Mouse (Mus musculus) cerebellum, adult 9-11 months (tissue): Measurements from ENCODE around the gene Prex1.
A peak's percentile ranks its signal among the peaks of the same experiment; 100 is the strongest.

Experiments used
- DNase-seq: peaks from one replicate; pipeline ENCODE4 v3.0.0; 2022

The Prex1 gene

DNA sequence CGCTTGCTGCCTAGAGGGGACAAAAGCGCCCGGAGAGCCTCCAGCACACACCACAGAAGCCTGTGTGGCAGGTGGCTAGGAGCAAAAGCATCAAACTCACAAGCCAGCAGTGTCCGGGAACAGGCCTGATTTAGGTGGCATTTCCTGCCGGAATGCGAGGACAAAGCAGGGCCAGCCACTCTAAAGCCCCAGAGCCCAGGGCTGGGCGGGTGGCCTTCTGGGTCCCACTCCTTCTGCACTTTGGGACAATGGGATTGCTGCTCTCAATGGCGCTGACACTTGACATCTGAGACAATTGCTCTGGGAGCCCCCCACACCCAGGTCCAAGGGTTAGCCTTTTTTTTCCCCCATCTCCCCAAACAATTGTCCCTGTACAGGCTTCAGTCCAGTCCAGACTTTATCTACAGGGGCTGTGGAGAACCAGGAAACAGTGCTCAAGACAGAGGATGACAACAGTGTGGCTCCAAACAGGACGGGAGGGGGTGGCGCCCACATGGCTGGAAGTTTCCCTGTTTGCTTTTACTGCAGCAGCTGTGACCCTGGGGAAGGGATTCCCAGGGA is 56.1 kb downstream of the Prex1 start:
- DNase-seq = no peak

DNA sequence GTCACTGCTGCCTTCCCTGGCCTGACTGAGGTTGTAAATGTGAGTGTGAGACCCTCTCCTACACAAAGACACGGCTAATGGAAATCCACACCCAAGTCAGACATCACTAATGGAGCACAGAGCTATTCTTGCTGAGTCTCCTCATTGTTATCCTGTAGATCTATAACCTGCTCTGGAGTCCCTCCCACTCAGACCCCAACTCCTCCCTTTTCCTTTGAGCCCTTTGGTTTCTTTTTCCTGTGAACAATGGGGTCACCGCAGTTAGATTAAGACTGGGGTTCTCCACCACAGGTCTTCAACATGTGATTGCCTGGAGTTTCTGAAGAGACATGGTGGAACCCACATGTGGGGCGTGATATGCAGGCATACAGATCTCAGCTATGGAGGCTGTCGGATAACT is 57.0 kb downstream of the Prex1 start:
- no peak for DNase-seq

DNA sequence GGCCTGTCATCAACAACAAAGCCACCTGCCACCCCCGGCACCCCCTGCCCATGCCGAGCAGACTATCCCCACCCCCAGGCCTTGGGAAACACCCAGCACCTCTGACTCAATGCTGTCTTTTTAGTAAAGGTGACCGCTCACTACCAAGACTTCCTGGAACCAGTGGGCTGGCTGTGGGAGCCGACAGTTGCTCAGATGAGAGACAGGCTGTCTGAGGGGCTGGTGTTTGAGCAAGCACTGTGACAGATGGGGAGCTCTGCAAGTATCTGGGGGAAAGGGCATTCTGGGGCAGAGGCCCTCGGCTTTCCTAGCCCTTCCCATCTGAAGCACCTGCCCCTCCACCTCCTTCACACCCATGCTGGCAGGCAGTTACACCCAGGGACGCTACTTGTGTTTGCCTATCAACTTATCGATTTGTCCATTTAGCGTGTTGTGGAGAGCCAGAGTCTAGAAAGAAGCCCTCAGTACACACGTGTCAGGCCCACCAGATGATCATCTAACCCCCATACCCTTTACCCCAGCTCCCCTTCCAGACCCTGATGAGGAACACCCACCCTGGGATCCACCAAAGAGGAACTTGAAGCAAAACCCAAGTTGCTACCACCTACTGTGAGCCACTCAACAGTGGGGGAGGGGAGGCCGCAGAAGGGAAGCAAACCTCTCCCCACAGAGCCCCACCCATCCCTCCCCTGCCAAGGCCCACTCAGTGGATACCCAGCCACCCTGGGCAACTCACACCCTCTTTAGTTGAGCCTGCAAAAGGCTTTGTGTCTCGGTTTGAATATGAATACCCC is 57.7 kb downstream of the Prex1 start:
- no peak for DNase-seq

DNA sequence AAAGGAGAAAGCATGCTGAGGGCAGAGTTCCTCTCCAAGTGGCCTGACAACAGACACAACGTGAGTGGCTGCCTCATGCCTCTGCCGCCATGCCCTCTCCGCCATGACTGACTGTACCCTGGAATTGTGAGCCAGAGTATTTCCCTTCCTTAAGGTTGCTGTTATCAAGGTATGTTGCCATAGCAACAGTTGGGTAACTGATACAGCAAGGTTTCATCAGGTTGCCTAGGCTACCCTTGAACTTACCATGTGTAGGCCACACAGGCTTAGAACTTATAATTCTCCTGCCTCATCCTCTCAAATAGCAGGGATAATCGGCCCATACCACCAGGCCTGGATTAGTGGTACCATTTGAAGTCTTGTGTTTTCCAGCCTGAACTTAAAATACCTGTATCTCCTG is 58.3 kb downstream of the Prex1 start:
- no peak for DNase-seq

DNA sequence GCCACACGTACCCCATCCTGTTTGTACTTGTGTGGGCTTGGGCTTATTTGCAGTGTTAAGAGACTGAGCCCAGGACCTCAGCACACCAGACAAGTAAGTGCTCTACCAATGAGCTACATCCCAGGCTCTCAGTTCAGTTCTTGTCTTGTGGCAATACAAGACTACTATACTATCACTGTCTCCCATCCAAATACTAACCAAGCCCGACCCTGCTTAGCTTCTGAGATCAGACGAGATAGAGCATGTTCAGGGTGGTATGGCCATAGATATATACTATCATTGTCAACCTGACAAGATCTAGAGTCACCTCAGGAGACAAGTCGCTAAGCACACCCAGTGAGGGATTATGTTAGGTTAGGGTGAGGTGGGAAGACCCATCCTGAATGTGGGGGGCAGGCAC is 58.8 kb downstream of the Prex1 start:
- no peak for DNase-seq

DNA sequence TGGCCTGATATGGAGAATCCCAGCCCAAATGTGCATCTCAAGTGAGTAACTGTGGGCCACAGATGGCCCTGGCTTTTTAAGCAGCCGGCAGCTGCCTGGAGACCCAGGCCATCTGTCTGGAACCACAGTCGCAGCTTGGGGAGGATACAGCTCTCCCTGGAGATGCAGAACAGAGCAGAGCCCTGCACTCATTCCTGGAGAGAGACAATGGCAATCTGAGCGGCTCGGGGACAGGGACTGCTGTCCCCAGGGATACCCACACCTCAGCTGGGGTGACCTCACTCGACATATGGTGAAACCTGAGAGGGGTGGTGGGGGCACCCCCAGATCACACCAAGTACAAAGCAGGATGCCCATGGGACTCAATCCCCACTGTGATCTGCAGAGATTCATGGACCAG is 60.1 kb downstream of the Prex1 start:
- no peak for DNase-seq

DNA sequence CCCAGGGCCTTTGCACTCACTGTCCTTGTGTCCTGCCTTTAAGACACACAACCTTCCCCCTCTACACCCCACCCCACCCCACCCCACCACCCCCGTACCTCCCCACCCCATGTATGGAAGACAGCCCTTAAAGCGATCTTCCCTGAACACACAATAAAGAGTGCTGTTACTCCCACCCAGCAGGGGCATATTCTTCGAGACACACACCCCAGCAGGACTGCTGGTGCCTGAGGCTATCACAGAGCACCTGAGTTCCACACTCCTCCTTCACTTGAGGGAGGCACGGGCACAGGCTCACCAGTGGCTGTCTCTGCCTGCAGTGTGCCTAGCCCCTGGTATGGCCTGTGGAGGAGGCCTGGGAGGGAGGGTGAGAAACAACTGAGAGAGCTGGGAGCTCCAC is 61.0 kb downstream of the Prex1 start:
- DNase-seq = no peak

DNA sequence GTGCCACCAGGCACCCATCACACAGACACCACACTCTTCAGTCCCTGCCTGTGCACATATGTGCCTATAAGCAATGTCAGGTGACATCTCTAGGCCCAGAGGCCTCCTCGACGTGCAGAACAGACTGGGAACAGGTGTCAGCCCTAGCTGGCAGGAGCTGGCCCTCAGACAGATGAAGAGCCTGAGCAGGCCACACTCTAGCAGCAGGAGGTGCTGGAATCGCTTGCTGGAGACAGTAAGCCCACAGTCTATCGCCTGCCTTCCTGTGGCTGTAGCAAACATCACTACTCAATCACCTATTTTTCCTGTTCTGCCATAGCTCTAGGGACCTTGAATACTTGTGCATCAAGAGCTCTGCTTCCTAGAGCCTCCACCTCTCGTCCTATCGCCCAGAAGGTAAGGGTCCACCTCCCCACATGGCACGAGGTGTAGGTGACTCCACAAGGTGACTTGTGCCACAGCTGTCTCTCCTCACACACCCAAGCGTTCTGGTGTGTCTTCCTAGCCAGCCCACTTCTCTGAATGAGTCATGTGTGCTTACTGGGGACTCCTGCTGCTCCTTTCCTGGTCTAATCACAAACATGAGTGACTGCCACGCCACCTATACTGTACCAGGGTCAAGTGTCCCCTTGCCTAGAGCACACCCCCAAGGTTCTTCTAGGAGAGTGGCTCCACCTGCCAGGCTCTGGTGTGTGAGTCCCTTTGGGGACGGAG is 62.2 kb downstream of the Prex1 start:
- DNase-seq = no peak

DNA sequence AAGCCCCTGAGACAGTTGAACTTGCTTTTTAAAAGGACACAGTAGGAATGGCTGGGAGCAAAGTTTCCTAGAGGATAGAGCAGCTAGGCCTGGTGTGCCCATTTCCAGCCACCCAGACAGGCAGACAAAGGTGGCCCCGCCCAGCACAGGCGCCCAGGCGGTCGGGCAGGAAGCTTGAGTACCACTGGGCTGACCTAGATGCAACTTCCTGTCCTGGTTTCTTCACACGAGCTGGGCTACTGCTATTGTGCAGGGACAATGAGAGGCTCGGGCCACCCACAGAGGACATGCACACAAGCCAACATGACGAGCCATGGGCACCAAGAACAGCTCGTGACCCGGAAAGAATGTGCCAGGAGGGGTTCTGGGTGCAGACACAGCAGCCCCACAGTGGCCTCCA is 63.2 kb downstream of the Prex1 start:
- peak; percentile 43 for DNase-seq

DNA sequence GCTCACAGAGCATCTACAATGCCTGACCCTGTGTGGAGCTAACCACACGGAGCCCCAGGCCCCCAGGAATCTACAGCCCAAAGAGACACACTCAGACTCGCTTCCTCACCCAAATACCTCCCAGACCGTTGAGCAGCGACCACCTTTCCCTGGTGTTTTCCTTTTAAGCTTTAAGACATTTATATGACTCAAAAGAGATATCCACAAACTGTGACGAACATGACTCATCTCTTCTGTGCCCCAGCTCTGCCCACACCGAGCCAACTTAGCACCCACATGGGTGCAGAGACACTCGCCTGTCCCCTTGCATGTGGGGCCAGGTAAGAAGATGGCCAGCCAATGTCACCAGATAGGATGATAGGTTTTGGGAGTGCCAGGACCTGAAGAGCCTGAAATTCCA is 66.4 kb downstream of the Prex1 start:
- no peak for DNase-seq

DNA sequence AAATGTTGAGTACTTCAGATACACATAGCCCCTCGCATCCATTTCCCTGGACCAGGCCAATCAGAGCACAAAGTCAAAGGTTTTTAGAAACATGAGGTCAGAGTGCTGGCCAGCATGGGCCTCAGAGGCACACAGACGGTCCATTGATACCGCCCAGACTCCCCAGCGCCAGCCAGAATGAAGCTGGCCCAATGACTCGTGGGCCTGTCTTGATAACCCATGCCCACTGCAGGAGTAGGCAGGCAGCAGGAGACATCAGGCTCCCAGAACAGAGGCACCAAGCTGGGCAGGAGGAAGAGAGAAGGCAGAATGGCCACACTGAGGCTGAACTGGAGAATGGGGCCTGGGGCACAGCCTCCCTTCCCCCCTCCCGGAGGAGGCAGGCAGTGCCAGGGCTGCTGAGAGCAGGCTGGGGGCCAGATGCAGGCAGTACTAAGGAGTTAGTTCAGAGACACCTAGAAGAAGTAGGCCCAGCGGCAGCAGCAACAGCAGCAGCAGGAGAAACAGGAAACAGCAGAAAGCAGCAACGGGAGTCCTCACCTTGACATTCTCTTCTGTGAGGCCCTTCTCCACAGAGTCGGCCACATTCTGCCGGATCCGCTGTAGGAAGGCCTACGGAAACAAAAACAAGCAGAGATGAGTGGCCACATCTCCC is 67.1 kb downstream of the Prex1 start:
- DNase-seq = no peak

DNA sequence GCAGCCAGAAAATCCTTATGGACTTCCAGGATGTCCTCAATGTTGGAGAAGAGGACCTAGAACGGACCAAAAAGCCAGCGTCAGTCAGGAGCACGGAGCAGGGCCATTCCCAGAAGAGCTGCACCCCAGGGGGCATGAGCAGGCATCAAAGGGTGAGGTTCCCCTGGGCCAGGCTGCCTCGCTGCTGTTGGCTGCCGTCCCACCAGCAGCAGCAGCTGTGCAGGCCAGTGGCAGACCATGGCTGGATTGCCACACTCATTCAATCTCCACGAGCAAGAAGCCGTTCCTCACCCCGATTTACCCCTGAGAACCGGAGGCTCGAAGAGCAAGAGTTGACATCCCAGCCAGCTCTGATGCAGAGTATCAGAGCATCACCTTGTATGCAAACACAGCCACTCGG is 68.8 kb downstream of the Prex1 start:
- no peak for DNase-seq

DNA sequence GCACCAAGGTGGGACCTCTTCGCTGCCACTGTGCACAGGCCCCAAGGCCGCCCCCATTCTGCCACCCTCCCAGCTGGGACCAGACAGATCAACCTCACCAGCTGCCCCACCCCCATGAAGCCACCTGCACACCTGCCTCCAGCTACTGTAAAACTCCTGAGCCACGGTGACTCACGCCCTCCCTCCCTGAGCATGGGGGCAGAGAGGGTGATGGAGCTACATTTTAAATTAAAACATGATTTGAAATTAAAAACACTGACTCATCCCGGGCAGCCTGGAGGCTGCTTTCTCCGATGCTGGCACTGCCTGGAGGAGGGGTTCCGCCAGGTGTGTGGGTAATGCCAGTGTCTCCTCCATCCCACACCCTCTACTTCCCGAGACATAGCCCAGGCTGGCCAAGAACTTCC is 71.0 kb downstream of the Prex1 start:
- no peak for DNase-seq

DNA sequence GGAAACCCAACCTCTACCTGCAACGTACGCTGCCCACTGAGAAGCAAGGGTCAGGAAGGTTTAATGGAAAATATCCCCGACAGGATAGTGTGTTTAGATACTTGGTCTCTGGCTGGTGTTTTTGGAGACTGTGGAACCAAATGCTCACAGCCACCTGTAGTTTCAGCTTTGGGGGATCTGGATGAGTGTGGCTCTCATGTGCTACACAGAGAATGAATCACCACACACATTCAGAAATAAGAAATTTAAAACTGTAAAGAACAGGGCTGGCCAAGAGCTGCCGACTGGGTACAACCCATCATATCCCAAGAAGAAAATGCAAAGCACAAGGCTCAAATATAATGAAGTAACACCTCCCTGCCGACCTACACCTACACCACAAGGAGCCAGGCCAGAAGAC is 73.9 kb downstream of the Prex1 start:
- no peak for DNase-seq

DNA sequence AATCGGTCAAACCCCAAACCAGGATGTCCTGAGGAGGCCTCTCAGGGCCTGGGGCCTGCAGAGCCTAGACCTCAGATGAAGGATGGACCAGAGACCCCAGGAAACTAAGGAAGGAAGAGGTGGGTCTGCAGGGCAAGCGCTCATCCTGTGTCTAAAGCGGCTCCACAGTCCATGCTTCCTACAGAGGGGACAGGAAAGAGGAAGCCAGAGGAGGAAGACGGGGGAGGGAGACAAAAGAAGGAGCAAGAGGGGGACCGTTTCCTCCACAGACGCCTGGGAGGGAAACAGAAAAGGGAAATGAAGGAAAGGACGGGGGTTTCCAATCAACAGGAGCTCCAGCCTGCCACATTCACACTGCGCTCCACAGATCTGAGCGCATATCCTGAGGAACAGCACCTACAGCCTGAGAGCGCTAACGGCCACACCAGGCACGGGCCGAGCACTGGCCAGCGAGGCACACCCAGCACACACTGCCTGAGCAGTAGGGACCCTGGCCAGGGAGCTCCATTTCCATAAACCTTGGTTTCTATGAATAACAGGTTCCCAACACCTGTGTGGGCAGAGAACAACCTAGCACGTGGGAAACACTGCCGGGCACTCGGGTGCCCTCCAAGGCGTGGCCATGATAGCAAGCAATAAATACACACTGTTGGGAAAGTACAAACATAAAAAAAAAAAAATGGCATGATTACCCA is 74.5 kb downstream of the Prex1 start:
- no peak for DNase-seq

DNA sequence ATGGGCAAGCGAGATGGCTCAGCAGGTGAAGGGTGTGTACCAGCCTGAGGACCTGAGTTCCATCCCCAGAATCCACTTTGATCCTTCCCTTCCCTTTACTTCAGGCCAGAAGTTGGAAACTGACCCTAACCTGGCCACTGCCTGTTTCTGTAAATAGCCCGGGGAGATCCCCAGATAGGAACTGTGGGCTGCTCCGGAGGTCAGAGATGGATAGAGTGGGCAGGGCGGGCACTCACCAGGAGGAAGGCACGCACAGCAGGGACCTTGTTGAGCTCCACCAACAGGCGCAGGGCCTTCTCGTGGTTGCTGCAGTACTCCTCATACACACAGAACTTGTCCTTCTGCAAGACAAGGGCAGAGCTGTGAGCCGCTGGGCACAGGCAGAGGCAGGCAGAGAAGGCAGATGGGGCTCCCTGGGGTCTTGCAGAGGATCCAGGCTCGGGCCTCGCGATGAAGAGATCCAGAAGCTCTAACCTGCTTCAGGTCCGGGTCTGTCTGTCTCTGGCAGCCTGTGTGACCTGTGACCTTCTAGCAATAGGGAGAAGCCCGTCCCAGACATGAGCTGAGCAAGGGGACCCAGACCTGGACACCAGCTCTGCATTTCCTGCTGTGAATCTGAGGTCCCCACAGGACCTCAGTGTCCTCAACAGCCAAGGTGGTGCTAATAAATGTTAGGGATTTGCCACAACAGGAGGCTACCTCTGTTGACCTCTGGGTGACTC is 75.4 kb downstream of the Prex1 start:
- DNase-seq = no peak

DNA sequence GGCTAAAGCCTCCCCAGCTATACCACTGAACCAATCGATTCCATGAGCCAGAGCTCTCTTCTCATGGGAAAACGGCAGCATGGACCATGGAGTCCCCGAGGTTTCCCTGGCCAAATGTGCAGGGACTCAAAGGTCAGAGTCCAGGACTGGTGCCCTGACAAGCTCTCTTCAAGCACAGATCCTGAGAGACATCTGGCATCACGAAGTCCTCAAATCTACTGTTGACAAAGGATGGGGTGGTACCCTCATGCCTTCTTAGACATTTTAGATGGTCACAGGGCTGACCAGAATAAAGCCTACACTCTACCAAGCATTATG is 76.0 kb downstream of the Prex1 start:
- no peak for DNase-seq

DNA sequence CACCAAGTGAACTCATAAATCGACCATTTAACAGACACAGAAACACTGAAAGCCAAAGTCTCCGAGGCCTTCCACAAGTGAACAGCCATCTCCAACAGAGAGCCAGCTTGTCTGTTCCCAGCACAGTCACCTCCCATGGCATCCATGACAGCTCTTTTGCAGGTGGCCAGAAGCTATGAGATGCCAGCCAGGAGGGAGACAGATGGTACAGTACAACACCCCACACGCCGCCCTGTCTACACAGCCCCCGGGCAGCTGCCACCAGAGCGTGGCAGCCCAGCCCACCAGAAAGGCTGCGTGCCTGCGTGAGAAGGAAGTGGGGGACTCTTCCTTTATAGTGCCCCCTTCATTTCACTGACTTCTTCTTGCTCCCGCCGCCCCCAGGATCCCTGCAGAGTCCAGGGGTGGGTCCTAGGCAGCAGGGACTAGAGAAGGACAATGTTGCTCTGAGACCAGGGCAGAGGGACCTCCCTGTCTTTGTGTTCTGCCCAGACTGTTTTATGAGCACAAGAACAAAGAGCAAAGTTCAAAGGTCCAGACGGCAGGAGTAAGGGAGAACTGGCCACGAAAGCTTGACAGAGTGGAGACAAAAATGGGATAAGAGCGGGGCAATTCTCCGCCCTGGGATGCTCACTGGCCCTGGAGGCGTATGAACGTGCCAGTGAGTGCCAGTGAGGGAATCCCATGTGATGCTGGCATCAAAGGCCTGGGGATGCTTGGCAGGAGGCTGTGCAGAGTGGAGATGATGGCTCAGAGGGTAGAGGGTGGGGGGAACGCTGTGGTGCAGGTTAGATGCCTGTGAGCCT is 76.6 kb downstream of the Prex1 start:
- DNase-seq = peak; percentile 85

DNA sequence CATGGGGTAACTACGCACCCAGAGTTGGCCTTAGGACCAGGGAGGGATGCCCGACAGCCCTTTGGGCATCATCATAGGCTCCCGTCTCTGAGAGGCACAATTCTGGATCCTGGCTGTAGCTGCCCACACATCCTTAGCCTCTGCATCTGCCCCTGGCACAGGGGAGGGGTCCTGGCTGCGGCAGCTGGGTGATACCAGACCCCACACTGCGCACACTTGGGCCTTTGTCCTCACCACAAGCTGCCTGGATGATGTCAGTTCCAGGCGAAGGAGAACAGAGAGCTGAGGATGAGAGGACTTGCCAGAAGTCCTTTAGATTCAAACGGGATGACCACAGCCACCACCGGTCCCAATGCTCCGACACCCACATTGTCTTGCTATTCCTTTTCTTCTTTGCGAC is 78.1 kb downstream of the Prex1 start:
- DNase-seq = peak; percentile 46

DNA sequence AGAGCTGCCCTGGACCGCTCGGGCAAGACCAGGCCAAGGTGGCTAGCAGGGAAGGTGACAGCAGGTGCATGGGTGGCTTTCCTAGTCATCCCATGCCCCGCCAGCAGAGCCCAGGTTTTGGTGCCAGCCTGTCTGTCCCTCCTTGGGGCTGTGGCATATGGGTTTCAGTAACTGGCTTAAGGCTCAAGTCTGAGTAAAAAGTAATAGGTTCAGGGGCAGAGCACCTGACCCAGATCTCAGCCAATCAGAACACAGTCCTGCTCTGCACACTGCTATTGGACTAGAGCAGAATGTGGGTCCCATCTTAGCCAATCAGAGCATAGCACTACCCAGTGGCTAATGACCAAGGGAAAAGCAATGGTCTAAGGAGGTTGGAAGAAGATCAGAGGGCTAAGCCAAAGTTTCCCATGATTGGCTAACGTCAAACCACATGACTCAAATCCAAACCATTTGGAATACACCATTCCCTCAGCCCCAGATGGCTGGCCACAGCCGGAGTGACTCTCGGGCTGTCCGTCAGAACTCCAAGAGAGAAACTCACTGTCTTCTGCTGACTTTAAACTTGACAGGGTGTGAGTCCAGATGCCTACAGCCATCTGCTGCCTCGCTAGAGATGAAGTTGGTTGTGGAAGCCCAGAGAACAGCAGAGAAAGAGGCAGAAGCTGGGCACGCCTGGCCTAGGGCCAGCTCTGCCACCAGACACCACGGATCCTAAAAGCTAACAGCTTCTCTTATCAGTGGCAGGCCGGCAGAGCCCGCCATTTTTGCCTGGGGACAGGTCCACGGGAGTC is 80.9 kb downstream of the Prex1 start:
- peak; percentile 93 for DNase-seq

DNA sequence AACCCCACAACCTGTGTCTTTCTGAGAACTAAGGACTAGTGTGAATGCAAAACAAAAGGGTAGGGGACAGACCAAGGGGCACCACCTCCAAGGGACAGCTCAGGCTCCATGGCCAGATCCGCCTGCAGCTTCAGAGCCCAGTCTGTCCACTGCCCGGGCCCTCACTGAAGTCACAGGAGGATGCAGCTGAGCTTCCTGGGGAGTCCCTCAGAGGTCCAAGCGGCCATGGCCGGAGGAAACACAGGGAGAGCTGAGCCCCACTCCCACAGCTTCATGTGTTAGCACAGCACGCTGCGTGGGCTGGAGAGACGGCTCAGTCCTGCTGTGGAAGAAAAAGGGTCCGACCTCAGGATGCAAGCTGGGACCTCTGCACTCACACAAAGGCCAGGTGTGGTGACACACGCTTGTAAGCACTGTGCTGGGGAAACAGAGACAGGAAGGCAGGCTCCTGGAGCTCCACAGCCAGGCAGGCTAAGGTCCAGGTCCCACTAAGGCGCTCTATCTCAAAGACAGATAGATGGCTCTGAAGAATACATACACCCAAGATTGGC is 81.9 kb downstream of the Prex1 start:
- DNase-seq = peak; percentile 29
